Mouse (Mus musculus): ENCODE measurements around the gene Xpot. TPM values are rescaled to one million over a fixed set of nuclear protein-coding genes. Genes with fewer than 3 reads are reported as not detected.

Xpot gene
- polyA plus RNA-seq, 1 experiment = 35.3 TPM

DNA sequence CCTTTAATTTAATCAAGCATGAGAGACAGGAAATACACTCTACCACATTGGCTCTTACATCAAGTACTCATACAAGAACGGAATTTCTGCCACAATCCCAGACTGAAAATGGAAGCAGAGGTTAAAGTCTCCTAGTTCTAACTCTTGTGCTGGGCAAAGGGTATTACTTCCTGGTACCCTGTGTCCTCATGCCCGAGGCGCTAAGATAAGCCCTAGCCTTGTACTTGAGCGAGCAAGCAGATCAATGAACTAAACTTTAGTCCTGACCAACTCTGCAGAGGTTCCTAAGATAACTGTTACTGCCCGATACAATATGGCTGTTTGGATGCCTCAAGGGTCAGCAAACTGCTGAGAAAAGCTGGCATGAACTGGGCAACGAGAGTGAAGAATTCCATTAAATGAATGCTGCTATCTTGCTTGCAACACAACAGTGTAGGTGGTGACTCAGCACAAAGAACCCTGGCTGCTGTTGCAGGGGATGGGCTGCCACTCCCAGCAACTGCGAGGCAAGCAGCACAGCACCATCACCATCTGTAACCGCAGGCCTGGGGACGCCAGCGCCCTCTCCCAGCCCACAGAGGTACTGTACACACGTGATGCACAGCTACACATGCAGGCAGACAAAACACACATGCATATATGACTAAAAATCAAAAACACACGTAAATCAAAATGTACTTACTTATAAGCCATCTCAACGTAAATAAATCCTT, 21.3 kb downstream of the Xpot start:
- H3K4me3 ChIP-seq (ENCODE audit: low read depth, low read length) = no peak overlapping the region
- H3K27ac ChIP-seq (ENCODE audit: insufficient read depth, low read depth, low read length) = peak overlapping the region; percentile 80
- H3K4me1 ChIP-seq (ENCODE audit: control insufficient read depth, insufficient read depth, insufficient read length, low read length) = peaks cover 6% of the 10 kb centered on the region
- H3K36me3 ChIP-seq (ENCODE audit: control insufficient read depth, insufficient read depth, low read length) = peaks cover 71% of the 10 kb centered on the region
- WGBS = 64% methylated on average over 13 of the region's 13 CpGs
- H3K27me3 ChIP-seq (ENCODE audit: control insufficient read depth, insufficient read depth, low read length) = no peaks in the 10 kb centered on the region
- TF ChIP-seq CTCF (IDR thresholded peaks at IDR 0.05; ENCODE audit: extremely low read depth, insufficient read length, insufficient replicate concordance, low read depth, low read length) (no peak), POLR2A (IDR thresholded peaks at IDR 0.05; ENCODE audit: low read depth, low read length) (no peak)

DNA sequence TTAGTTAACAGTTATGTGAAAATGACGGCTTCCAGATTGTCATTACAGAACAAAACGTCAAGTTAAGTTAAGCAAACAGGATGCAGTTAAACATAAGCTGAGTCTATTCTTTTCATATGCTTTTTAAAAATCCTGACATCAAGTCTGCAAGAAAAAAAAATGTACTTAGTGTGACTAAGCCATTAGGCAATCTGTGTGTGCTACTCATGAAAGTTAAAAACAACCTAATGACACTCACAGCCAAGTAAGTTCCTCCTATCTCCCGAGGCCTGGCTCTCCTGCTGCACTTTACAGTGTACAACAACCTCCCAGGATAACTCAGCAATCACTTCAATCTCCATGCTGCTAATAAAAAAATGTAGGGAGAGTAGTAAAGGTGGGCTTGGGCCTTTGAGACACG, 22.6 kb downstream of the Xpot start:
- WGBS = 84% methylated on average over 4 of the region's 4 CpGs
- peaks cover 6% of the 10 kb centered on the region for H3K4me1 ChIP-seq (ENCODE audit: control insufficient read depth, insufficient read depth, insufficient read length, low read length)
- peaks cover 74% of the 10 kb centered on the region for H3K36me3 ChIP-seq (ENCODE audit: control insufficient read depth, insufficient read depth, low read length)
- H3K4me3 ChIP-seq (ENCODE audit: low read depth, low read length) = no peak overlapping the region
- H3K27ac ChIP-seq (ENCODE audit: insufficient read depth, low read depth, low read length) = peak overlapping the region; percentile 80; the same call in 1 of the 2 replicates
- H3K27me3 ChIP-seq (ENCODE audit: control insufficient read depth, insufficient read depth, low read length) = no peaks in the 10 kb centered on the region
- TF ChIP-seq POLR2A (IDR thresholded peaks at IDR 0.05; ENCODE audit: low read depth, low read length) (no peak), CTCF (IDR thresholded peaks at IDR 0.05; ENCODE audit: extremely low read depth, insufficient read length, insufficient replicate concordance, low read depth, low read length) (no peak)

- no peak for TF ChIP-seq POLR2A (IDR thresholded peaks at IDR 0.05; ENCODE audit: low read depth, low read length)
- no peak for TF ChIP-seq CTCF (IDR thresholded peaks at IDR 0.05; ENCODE audit: extremely low read depth, insufficient read length, insufficient replicate concordance, low read depth, low read length)
- H3K4me3 ChIP-seq (ENCODE audit: low read depth, low read length) = no peak overlapping the region
- peaks cover 6% of the 10 kb centered on the region for H3K4me1 ChIP-seq (ENCODE audit: control insufficient read depth, insufficient read depth, insufficient read length, low read length)
- WGBS = 74% methylated on average over 6 of the region's 6 CpGs
- H3K36me3 ChIP-seq (ENCODE audit: control insufficient read depth, insufficient read depth, low read length) = peaks cover 60% of the 10 kb centered on the region
- H3K27ac ChIP-seq (ENCODE audit: insufficient read depth, low read depth, low read length) = no peak overlapping the region
- H3K27me3 ChIP-seq (ENCODE audit: control insufficient read depth, insufficient read depth, low read length) = no peaks in the 10 kb centered on the region
Observed at GRCm38 (mm10) chr10:121601272-121601671, 24.9 kb downstream of the Xpot start.

- WGBS = 70% methylated on average over 9 of the region's 9 CpGs
- peaks cover 40% of the 10 kb centered on the region for H3K36me3 ChIP-seq (ENCODE audit: control insufficient read depth, insufficient read depth, low read length)
- TF ChIP-seq POLR2A (IDR thresholded peaks at IDR 0.05; ENCODE audit: low read depth, low read length) (no peak), CTCF (IDR thresholded peaks at IDR 0.05; ENCODE audit: extremely low read depth, insufficient read length, insufficient replicate concordance, low read depth, low read length) (no peak)
- H3K4me1 ChIP-seq (ENCODE audit: control insufficient read depth, insufficient read depth, insufficient read length, low read length) = no peaks in the 10 kb centered on the region
- H3K27ac ChIP-seq (ENCODE audit: insufficient read depth, low read depth, low read length) = no peak overlapping the region
- no peak overlapping the region for H3K4me3 ChIP-seq (ENCODE audit: low read depth, low read length)
- H3K27me3 ChIP-seq (ENCODE audit: control insufficient read depth, insufficient read depth, low read length) = no peaks in the 10 kb centered on the region
Observed at GRCm38 (mm10) chr10:121596580-121596979, 29.6 kb downstream of the Xpot start.

DNA sequence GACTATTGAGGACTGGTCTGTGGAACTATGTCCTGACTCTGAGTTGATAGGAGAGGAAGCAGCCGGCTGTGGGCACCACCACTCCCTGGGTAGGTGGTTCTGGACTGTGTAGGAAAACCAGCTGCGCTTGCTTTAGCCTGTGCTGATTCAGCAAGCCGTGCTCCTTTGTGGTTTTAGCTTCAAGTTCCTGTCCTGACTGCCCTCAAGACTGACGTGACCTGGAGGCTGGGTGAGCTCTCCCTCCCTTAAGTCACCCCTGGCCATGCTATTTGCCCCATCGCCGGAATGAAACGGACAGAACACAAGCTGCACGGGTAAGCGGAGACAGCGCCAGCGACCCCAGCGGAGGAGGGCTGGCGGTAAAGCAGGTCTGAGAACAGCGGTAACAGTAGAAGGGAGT, 35.0 kb downstream of the Xpot start:
- peak overlapping the region; percentile 13; the same call in 1 of the 2 replicates for H3K4me3 ChIP-seq (ENCODE audit: low read depth, low read length)
- H3K27me3 ChIP-seq (ENCODE audit: control insufficient read depth, insufficient read depth, low read length) = no peaks in the 10 kb centered on the region
- TF ChIP-seq POLR2A (IDR thresholded peaks at IDR 0.05; ENCODE audit: low read depth, low read length) (no peak), CTCF (IDR thresholded peaks at IDR 0.05; ENCODE audit: extremely low read depth, insufficient read length, insufficient replicate concordance, low read depth, low read length) (no peak)
- no peaks in the 10 kb centered on the region for H3K4me1 ChIP-seq (ENCODE audit: control insufficient read depth, insufficient read depth, insufficient read length, low read length)
- peaks cover 16% of the 10 kb centered on the region for H3K36me3 ChIP-seq (ENCODE audit: control insufficient read depth, insufficient read depth, low read length)
- peak overlapping the region; percentile 18; the same call in 1 of the 2 replicates for H3K27ac ChIP-seq (ENCODE audit: insufficient read depth, low read depth, low read length)
- WGBS = 86% methylated on average over 14 of the region's 14 CpGs

GRCm38 (mm10) chr10:121587371-121587840, 38.7 kb downstream of the Xpot start:
- TF ChIP-seq POLR2A (IDR thresholded peaks at IDR 0.05; ENCODE audit: low read depth, low read length) (no peak), CTCF (IDR thresholded peaks at IDR 0.05; ENCODE audit: extremely low read depth, insufficient read length, insufficient replicate concordance, low read depth, low read length) (no peak)
- Histone ChIP-seq H3K4me1 (ENCODE audit: control insufficient read depth, insufficient read depth, insufficient read length, low read length) (peaks cover 16% of the 10 kb centered on the region; the same call in 1 of the 2 replicates), H3K36me3 (ENCODE audit: control insufficient read depth, insufficient read depth, low read length) (peaks cover 24% of the 10 kb centered on the region), H3K27me3 (ENCODE audit: control insufficient read depth, insufficient read depth, low read length) (no peaks in the 10 kb centered on the region), H3K4me3 (ENCODE audit: low read depth, low read length) (peak overlapping the region; percentile 86), H3K27ac (ENCODE audit: insufficient read depth, low read depth, low read length) (peak overlapping the region; percentile 93)
- 45% methylated on average over 6 of the region's 6 CpGs for WGBS

- H3K36me3 ChIP-seq (ENCODE audit: control insufficient read depth, insufficient read depth, low read length) = peaks cover 27% of the 10 kb centered on the region
- H3K27me3 ChIP-seq (ENCODE audit: control insufficient read depth, insufficient read depth, low read length) = no peaks in the 10 kb centered on the region
- WGBS = under 1% methylated on average over 58 of the region's 58 CpGs
Observed at GRCm38 (mm10) chr10:121586675-121587370, 39.3 kb downstream of the Xpot start, which contains the start of gene Tbk1. TSS of gene Tbk1 (minus strand) at chr10:121586787.

More at GRCm38 (mm10) chr10:121586675-121587370, 39.3 kb downstream of the Xpot start, which contains the start of gene Tbk1:
- peaks cover 20% of the 10 kb centered on the region; the same call in 1 of the 2 replicates for H3K4me1 ChIP-seq (ENCODE audit: control insufficient read depth, insufficient read depth, insufficient read length, low read length)
- H3K27ac ChIP-seq (ENCODE audit: insufficient read depth, low read depth, low read length) = peak within 1 kb of the TSS; percentile 98
- H3K4me3 ChIP-seq (ENCODE audit: low read depth, low read length) = peak within 1 kb of the TSS; percentile 86
- TF ChIP-seq CTCF (IDR thresholded peaks at IDR 0.05; ENCODE audit: extremely low read depth, insufficient read length, insufficient replicate concordance, low read depth, low read length) = no peak
- TF ChIP-seq POLR2A (IDR thresholded peaks at IDR 0.05; ENCODE audit: low read depth, low read length) = peak; percentile 73
